Mouse (Mus musculus): Measurements from ENCODE around the gene Gm13128.
"Not testable (repeated sequence)": the region's sequence is repeated elsewhere in the genome, so short reads cannot be mapped to it uniquely, and the experiment has no call there.

The Gm13128 gene

GRCm38 (mm10) chr4:144329949-144330348 lies at the start of gene Gm13128:
Gm13128 (plus strand) TSS chr4:144330249.
- not testable (repeated sequence) for DNase-seq (ENCODE audit: low spot score in 2 of 2)

GRCm38 (mm10) chr4:144280388-144280787 lies 49.7 kb upstream of the Gm13128 start, which contains the start of gene Pramel5:
Pramel5 (minus strand) TSS chr4:144280488.
- not testable (repeated sequence) for DNase-seq (ENCODE audit: low spot score in 2 of 2)

GRCm38 (mm10) chr4:144299414-144299813 lies 30.6 kb upstream of the Gm13128 start:
- DNase-seq (ENCODE audit: low spot score in 2 of 2): not testable (repeated sequence)

DNA sequence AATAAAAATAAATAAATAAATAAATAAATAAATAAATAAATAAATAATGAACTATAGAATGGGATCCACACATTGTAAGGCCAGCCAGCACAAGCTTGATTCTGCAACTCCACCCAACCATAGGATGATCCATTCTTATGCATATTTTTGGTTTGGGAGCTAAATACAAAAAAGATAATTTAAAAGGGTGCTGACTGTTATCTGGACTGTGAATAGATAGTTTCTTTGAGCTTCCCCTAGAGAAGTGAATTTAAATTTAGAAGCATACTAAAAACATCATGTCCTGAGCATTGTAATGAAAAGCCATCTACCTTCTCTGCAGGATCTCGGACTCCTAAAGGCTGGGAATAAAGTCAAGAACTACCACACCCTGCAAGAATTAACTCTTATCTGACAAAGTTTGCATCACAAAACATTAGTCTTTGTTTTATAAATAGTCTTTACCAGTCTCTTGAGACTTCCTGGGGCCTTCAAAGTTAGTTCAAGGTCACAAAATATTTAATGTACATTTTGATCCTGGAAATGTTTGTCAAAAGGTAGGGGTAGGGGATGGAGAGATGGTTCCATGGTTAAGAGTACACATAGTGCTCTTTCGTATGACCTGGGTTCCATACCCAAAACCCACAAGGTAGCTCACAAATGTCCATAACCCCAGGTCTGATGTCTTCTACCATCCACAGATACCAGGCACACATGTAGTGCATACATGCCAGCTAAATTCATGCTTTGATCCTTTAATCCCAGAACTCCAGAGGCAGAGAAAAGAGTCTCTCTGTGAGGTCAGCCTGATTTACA lies 17.2 kb upstream of the Gm13128 start:
- DNase-seq (ENCODE audit: low spot score in 2 of 2): not testable (repeated sequence)

- DNase-seq (ENCODE audit: low spot score in 2 of 2): not testable (repeated sequence)
These were observed 5.8 kb downstream of the Gm13128 start for GRCm38 (mm10) chr4:144335856-144336255.

DNA sequence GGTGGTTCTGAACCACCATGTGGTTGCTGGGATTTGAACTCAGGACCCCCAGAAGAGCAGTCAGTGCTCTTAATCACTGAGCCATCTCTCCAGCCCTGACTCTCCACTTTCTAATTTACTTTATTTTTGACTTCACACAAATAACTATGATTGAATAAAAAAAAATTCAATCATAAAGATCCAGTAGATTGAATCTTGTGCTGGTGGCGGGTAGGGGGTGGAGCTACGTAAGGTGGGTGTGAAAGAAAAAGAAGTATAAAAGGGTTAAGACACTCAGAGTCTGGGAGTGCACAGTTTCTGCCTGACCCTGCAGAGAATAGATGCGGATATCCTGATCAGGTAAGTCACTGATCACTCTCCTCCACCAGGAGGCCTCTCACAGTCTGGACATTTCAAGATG lies 27.6 kb downstream of the Gm13128 start, which contains the start of gene Gm13119:
Gene Gm13119, plus strand, starts transcription at position 301 of the 400 bp plus-strand sequence.
- DNase-seq (ENCODE audit: low spot score in 2 of 2): not testable (repeated sequence)

DNA sequence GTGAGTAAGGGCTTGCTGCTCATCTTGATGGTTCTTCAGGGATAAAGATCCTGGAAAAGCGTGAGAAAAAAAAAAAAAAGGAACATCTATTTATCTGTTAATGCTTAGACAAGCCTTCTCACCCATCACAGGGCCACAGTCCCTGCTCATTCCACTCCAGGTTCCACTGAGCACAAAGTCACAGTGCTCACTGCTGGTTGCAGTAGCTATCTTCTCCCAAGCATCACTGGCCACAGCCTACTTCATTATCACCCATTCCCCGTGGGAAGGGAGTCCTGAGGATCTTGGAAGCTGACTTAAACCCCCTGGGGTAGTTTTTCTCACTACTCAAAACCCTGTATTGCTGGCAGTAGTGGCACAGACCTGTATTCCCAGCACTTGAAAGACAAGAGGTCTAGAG lies 47.9 kb downstream of the Gm13128 start, which contains the start of gene Pramef20:
Gene Pramef20, minus strand, starts transcription at position 23 of the 400 bp plus-strand sequence.
- no peak for DNase-seq (ENCODE audit: low spot score in 2 of 2)

Data from spleen, postnatal 10 days (tissue).